Mouse (Mus musculus): Measurements from ENCODE around the gene Trim25. TPM values are rescaled to one million over a fixed set of nuclear protein-coding genes. Genes with fewer than 3 reads are reported as not detected.
"Not testable (repeated sequence)": the region's sequence is repeated elsewhere in the genome, so short reads cannot be mapped to it uniquely, and the experiment has no call there.

The Trim25 gene
- polyA plus RNA-seq, 1 experiment, result 33.7 TPM

- TF ChIP-seq POLR2A (IDR thresholded peaks at IDR 0.05; ENCODE audit: borderline replicate concordance, control insufficient read depth, low read depth, low read length) (no peak), CTCF (IDR thresholded peaks at IDR 0.05; ENCODE audit: control insufficient read depth, insufficient read depth, low read length) (no peak)
- 58% methylated on average over 8 of the region's 8 CpGs for WGBS
- H3K27ac ChIP-seq (ENCODE audit: control insufficient read depth, insufficient read depth, low read depth, low read length, poor library complexity), result no peak overlapping the region
- no peak overlapping the region for H3K4me3 ChIP-seq (replicated peaks; ENCODE audit: control insufficient read depth, low read depth, low read length)
- no peaks in the 10 kb centered on the region for H3K4me1 ChIP-seq (ENCODE audit: control insufficient read depth, insufficient read depth, low read length)
Measured at GRCm38 (mm10) chr11:88981337-88981736, 17.8 kb upstream of the Trim25 start.

GRCm38 (mm10) chr11:88986616-88987015, 12.6 kb upstream of the Trim25 start:
- Histone ChIP-seq H3K4me3 (replicated peaks; ENCODE audit: control insufficient read depth, low read depth, low read length) (no peak overlapping the region), H3K27ac (ENCODE audit: control insufficient read depth, insufficient read depth, low read depth, low read length, poor library complexity) (no peak overlapping the region), H3K4me1 (ENCODE audit: control insufficient read depth, insufficient read depth, low read length) (no peaks in the 10 kb centered on the region)
- no peak for TF ChIP-seq POLR2A (IDR thresholded peaks at IDR 0.05; ENCODE audit: borderline replicate concordance, control insufficient read depth, low read depth, low read length)
- TF ChIP-seq CTCF (IDR thresholded peaks at IDR 0.05; ENCODE audit: control insufficient read depth, insufficient read depth, low read length), result no peak
- WGBS, result 86% methylated on average over 10 of the region's 10 CpGs

GRCm38 (mm10) chr11:88988956-88989355, 10.2 kb upstream of the Trim25 start:
- TF ChIP-seq POLR2A (IDR thresholded peaks at IDR 0.05; ENCODE audit: borderline replicate concordance, control insufficient read depth, low read depth, low read length) (no peak), CTCF (IDR thresholded peaks at IDR 0.05; ENCODE audit: control insufficient read depth, insufficient read depth, low read length) (no peak)
- 75% methylated on average over 5 of the region's 5 CpGs for WGBS
- no peak overlapping the region for H3K27ac ChIP-seq (ENCODE audit: control insufficient read depth, insufficient read depth, low read depth, low read length, poor library complexity)
- H3K4me3 ChIP-seq (replicated peaks; ENCODE audit: control insufficient read depth, low read depth, low read length), result no peak overlapping the region
- H3K4me1 ChIP-seq (ENCODE audit: control insufficient read depth, insufficient read depth, low read length), result no peaks in the 10 kb centered on the region

- TF ChIP-seq POLR2A (IDR thresholded peaks at IDR 0.05; ENCODE audit: borderline replicate concordance, control insufficient read depth, low read depth, low read length) (no peak), CTCF (IDR thresholded peaks at IDR 0.05; ENCODE audit: control insufficient read depth, insufficient read depth, low read length) (no peak)
- H3K27ac ChIP-seq (ENCODE audit: control insufficient read depth, insufficient read depth, low read depth, low read length, poor library complexity), result no peak overlapping the region
- H3K4me3 ChIP-seq (replicated peaks; ENCODE audit: control insufficient read depth, low read depth, low read length), result no peak overlapping the region
- no peaks in the 10 kb centered on the region for H3K4me1 ChIP-seq (ENCODE audit: control insufficient read depth, insufficient read depth, low read length)
- WGBS, result 51% methylated on average over 5 of the region's 5 CpGs
Measured at GRCm38 (mm10) chr11:88989530-88989929, 9.6 kb upstream of the Trim25 start.

- TF ChIP-seq POLR2A (IDR thresholded peaks at IDR 0.05; ENCODE audit: borderline replicate concordance, control insufficient read depth, low read depth, low read length) (no peak), CTCF (IDR thresholded peaks at IDR 0.05; ENCODE audit: control insufficient read depth, insufficient read depth, low read length) (no peak)
- H3K4me1 ChIP-seq (ENCODE audit: control insufficient read depth, insufficient read depth, low read length), result no peaks in the 10 kb centered on the region; the same call in 1 of the 2 replicates
- no peak overlapping the region for H3K4me3 ChIP-seq (replicated peaks; ENCODE audit: control insufficient read depth, low read depth, low read length)
- WGBS, result 64% methylated on average over 7 of the region's 7 CpGs
- H3K27ac ChIP-seq (ENCODE audit: control insufficient read depth, insufficient read depth, low read depth, low read length, poor library complexity), result no peak overlapping the region
Measured at GRCm38 (mm10) chr11:88993186-88993585, 6.0 kb upstream of the Trim25 start.

- Histone ChIP-seq H3K4me1 (ENCODE audit: control insufficient read depth, insufficient read depth, low read length) (no peaks in the 10 kb centered on the region; the same call in 1 of the 2 replicates), H3K4me3 (replicated peaks; ENCODE audit: control insufficient read depth, low read depth, low read length) (no peak overlapping the region), H3K27ac (ENCODE audit: control insufficient read depth, insufficient read depth, low read depth, low read length, poor library complexity) (no peak overlapping the region)
- TF ChIP-seq POLR2A (IDR thresholded peaks at IDR 0.05; ENCODE audit: borderline replicate concordance, control insufficient read depth, low read depth, low read length) (no peak), CTCF (IDR thresholded peaks at IDR 0.05; ENCODE audit: control insufficient read depth, insufficient read depth, low read length) (peak; percentile 89)
- WGBS, result 21% methylated on average over 5 of the region's 5 CpGs
Measured at GRCm38 (mm10) chr11:88993625-88994024, 5.6 kb upstream of the Trim25 start.

GRCm38 (mm10) chr11:88994492-88994891, 4.7 kb upstream of the Trim25 start:
- H3K4me1 ChIP-seq (ENCODE audit: control insufficient read depth, insufficient read depth, low read length), result no peaks in the 10 kb centered on the region; the same call in 1 of the 2 replicates
- no peak overlapping the region for H3K27ac ChIP-seq (ENCODE audit: control insufficient read depth, insufficient read depth, low read depth, low read length, poor library complexity)
- WGBS, result 58% methylated on average over 7 of the region's 7 CpGs
- TF ChIP-seq POLR2A (IDR thresholded peaks at IDR 0.05; ENCODE audit: borderline replicate concordance, control insufficient read depth, low read depth, low read length) (no peak), CTCF (IDR thresholded peaks at IDR 0.05; ENCODE audit: control insufficient read depth, insufficient read depth, low read length) (no peak)
- no peak overlapping the region for H3K4me3 ChIP-seq (replicated peaks; ENCODE audit: control insufficient read depth, low read depth, low read length)

- Histone ChIP-seq H3K27ac (ENCODE audit: control insufficient read depth, insufficient read depth, low read depth, low read length, poor library complexity) (no peak overlapping the region), H3K4me3 (replicated peaks; ENCODE audit: control insufficient read depth, low read depth, low read length) (no peak overlapping the region), H3K4me1 (ENCODE audit: control insufficient read depth, insufficient read depth, low read length) (no peaks in the 10 kb centered on the region; the same call in 1 of the 2 replicates)
- 94% methylated on average over 2 of the region's 2 CpGs for WGBS
- TF ChIP-seq POLR2A (IDR thresholded peaks at IDR 0.05; ENCODE audit: borderline replicate concordance, control insufficient read depth, low read depth, low read length), result no peak
Measured at GRCm38 (mm10) chr11:88995616-88996015, 3.6 kb upstream of the Trim25 start.

- no peak overlapping the region for H3K27ac ChIP-seq (ENCODE audit: control insufficient read depth, insufficient read depth, low read depth, low read length, poor library complexity)
- no peak for TF ChIP-seq POLR2A (IDR thresholded peaks at IDR 0.05; ENCODE audit: borderline replicate concordance, control insufficient read depth, low read depth, low read length)
- no peak for TF ChIP-seq CTCF (IDR thresholded peaks at IDR 0.05; ENCODE audit: control insufficient read depth, insufficient read depth, low read length)
- peaks cover 4% of the 10 kb centered on the region; the same call in 1 of the 2 replicates for H3K4me1 ChIP-seq (ENCODE audit: control insufficient read depth, insufficient read depth, low read length)
- WGBS, result 64% methylated on average over 7 of the region's 7 CpGs
- H3K4me3 ChIP-seq (replicated peaks; ENCODE audit: control insufficient read depth, low read depth, low read length), result no peak overlapping the region
Measured at GRCm38 (mm10) chr11:88996427-88996826, 2.7 kb upstream of the Trim25 start.

- WGBS, result 71% methylated on average over 5 of the region's 5 CpGs
- H3K4me1 ChIP-seq (ENCODE audit: control insufficient read depth, insufficient read depth, low read length); H3K27ac ChIP-seq (ENCODE audit: control insufficient read depth, insufficient read depth, low read depth, low read length, poor library complexity); H3K4me3 ChIP-seq (replicated peaks; ENCODE audit: control insufficient read depth, low read depth, low read length): not testable (repeated sequence)
Measured at GRCm38 (mm10) chr11:88997343-88997742, 1.8 kb upstream of the Trim25 start.
